Mouse (Mus musculus) gastrocnemius, adult 8-10 months (tissue): ENCODE results near the gene Wfdc21. TPM values are rescaled to one million over a fixed set of nuclear protein-coding genes. Genes with fewer than 3 reads are reported as not detected.

Experiments used
- DNase-seq, 2 experiments: peaks; one replicate each; pipeline ENCODE4 v3.0.0; 2022; ENCODE audit warnings: low spot score in 2 of 2
- total RNA-seq, 4 experiments: library from RNA; stranded (reverse); gene quantifications; 2 replicates each; pipeline ENCODE4 v1.2.4; 2022

The Wfdc21 gene
- total RNA-seq = under 1 TPM in 1 of 4 experiments, not detected in 3; 0.79 TPM

DNA sequence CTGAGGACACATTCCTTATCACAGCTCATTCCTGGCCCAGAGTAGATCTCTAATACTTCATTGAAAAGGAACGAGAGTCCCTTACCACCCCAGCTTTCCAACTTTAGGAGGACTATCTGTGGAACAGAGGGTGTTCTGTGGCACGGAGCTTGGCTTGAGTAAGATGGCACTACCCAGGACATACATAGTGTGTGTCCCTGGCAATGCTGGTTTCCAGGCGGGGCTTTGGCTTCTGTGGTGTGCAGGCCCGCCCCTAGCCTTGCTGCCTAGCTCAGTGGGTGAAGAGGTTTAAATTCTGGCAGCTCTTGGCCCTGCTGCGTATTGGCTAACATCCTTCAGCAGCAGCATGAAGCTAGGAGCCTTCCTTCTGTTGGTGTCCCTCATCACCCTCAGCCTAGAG lies at the start of gene Wfdc21:
Gene Wfdc21 (plus strand): TSS at position 260 of the 400 bp plus-strand sequence.
- no peak for DNase-seq

- no peak for DNase-seq
Observed at GRCm38 (mm10) chr11:83703705-83704104, 43.0 kb upstream of the Wfdc21 start, which contains the start of gene Wfdc17. Gene Wfdc17, plus strand, starts transcription at chr11:83703991.

- no peak for DNase-seq
Observed at GRCm38 (mm10) chr11:83708715-83709114, 38.0 kb upstream of the Wfdc21 start, which contains the start of gene Wfdc18. Gene Wfdc18, plus strand, starts transcription at chr11:83709015.

GRCm38 (mm10) chr11:83709683-83710082 lies 37.1 kb upstream of the Wfdc21 start:
- no peak for DNase-seq

- no peak for DNase-seq
Observed at GRCm38 (mm10) chr11:83712671-83713070, 34.1 kb upstream of the Wfdc21 start.

- no peak for DNase-seq
Observed at GRCm38 (mm10) chr11:83713925-83714324, 32.8 kb upstream of the Wfdc21 start.

DNA sequence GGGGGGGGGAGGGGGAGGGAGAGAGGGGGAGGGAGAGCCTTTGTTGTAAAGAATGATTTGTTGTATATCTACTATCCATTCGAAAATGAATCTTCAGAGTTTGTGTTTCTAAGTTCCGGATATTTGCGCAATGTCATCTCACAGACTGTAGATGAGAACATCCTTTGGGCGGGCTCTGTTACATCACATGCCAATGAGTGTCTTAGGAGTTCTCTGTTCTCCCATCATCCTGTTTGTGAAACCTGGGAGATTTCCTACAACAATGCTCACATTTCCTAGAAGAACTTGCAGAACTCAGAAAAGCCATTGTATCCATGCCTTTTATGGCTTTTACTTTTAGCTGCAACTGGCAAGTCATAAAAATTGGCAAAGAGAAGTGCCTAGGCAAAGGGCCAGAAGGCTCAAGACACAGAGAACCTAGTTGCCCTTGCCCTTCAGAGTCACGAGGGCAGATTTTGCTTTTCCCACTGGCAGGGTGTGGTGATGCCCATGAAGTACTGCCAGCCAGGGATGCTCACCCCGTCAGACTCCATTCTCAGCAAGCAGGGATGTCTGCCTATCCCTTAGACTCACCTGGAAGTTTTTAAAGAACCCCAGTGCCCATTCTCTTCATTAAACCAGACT lies 29.6 kb upstream of the Wfdc21 start:
- no peak for DNase-seq

- no peak for DNase-seq
Observed at GRCm38 (mm10) chr11:83720766-83721165, 26.0 kb upstream of the Wfdc21 start.

GRCm38 (mm10) chr11:83728757-83729432 lies 17.8 kb upstream of the Wfdc21 start:
- no peak for DNase-seq

- no peak for DNase-seq
Observed at GRCm38 (mm10) chr11:83731116-83731515, 15.6 kb upstream of the Wfdc21 start.

DNA sequence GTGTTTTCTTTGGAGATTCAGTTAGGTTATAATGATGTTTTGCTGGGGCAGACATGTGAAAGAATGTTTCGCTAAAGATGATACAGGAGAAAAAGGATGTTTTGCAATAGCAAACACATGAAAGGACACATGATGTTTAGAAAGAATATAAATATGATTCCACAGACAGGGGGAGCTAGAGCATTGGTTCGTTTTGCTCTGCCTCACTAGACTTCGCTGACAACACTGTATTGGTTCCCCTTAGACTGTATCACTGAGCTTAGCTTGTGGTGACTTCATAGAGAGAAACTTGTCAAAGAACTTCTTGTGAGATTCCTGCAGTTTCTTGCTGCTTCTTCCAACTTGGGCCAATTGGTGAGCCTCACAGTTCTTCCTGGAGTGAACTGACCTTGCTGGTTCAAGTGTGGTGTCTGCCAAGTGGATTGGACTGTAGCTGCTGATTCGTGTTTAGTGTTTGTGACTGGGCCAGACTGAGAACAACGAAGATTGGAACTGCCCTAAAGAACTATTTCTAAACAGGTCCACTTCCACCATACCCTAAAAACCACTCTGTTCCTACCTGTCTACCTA lies 13.6 kb upstream of the Wfdc21 start:
- no peak for DNase-seq

GRCm38 (mm10) chr11:83734215-83734614 lies 12.5 kb upstream of the Wfdc21 start:
- DNase-seq = no peak

- DNase-seq = no peak
Observed at GRCm38 (mm10) chr11:83735881-83736280, 10.9 kb upstream of the Wfdc21 start.

- no peak for DNase-seq
Observed at GRCm38 (mm10) chr11:83737109-83737558, 9.6 kb upstream of the Wfdc21 start.

GRCm38 (mm10) chr11:83739241-83739640 lies 7.5 kb upstream of the Wfdc21 start:
- DNase-seq = peak; percentile 44 to 47

DNA sequence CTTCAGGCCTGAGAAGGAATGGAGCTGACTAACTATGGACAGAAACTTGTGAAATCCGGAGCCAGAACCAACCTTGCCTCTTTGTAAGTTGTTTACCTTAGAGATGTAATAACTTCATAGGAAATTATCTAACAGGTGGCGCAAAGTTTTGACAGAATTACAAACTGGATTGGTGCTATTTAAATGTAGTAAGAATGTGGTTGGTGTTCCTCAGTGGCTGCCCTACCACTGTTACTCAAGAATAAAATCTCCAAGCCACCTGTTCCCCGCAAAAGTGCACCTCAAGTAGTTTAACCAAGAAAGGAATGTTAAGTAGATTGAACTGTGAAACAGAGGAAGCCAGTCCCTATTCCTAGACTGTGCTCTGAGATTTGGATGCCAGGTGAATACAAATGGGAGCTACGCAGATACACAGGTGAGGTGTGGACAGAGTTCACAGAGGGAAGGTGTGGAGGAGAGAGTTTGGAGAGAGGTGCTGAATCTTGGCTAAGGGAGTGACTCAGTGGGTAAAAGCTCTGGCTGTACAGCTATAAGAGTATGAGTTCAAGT lies 6.2 kb upstream of the Wfdc21 start:
- no peak for DNase-seq

DNA sequence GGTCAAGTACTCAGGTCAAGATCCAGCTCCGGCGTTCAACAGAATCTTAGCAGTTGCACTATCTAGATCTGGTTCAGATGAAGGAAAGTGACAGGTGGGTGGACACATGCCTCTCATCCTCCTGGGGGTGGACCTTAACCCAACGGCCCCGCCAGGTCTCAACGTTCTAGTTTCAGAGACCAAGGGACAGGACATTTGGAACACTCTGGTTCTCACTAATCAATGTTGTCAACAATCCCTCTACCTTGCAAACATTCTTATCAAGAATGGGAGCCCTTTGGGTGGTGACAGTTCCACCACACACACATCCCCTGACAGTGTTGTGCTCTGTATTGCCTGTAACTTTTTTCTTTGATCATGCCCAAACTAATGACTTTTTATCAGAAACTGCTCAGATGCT lies 4.9 kb upstream of the Wfdc21 start:
- no peak for DNase-seq

DNA sequence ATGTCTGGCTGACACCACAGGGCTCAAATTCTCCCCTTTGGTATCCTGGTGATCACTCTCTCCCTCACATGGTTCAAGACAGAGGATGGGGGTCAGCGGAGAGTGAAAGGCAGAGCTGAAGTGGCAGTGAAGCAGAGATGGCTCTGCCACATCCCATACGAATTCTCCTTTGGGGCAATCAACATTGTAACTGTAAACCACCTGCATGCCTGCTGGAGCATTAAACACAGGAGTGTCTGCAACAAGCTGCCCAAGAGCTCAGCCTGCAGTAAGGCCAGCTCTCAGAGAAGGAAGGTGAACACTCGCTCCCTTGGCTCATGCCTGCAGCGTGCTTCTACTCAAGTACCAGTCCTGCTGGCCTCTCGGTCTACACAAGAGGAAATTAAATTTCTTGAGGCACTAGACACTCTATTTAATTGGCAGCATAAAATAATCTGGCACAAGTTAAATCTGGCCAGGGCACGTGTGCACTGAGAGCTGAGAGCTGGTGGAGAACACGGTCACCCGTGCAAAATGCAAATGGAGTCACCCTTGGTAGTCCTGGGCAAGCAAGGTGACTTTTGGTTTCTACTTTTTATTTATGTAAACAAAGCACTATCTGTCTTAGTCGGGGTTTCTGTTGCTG lies 3.9 kb upstream of the Wfdc21 start:
- no peak for DNase-seq

GRCm38 (mm10) chr11:83743525-83743924 lies 3.2 kb upstream of the Wfdc21 start:
- no peak for DNase-seq

- DNase-seq = no peak
Observed at GRCm38 (mm10) chr11:83746152-83746551, 588 bp upstream of the Wfdc21 start.

GRCm38 (mm10) chr11:83747376-83748265 lies 881 bp downstream of the Wfdc21 start:
- no peak for DNase-seq
